Mouse (Mus musculus) testis, adult 2 months (tissue): ENCODE measurements at regions not wholly inside any gene's neighbourhood (a gene's known extent, or its start where the extent isn't known, plus 50 kb on each side); places are given as distances from the start of the nearest gene placed in this dataset.

Source experiments
- CTCF ChIP-seq: fragments of 200-500 bp; IDR thresholded peaks from 2 replicates; pipeline ENCODE4 v1.5.1; 2012; ENCODE audit warnings: low read depth, mild to moderate bottlenecking, inconsistent platforms, low read length, moderate library complexity; ENCODE audit not compliant: control insufficient read depth, insufficient read depth, insufficient replicate concordance
- POLR2A ChIP-seq: fragments of 200-500 bp; IDR thresholded peaks from 2 replicates; pipeline ENCODE4 v1.6.1; 2012; ENCODE audit warnings: low read depth, mild to moderate bottlenecking, inconsistent platforms, low read length, moderate library complexity; ENCODE audit not compliant: control insufficient read depth

GRCm38 (mm10) chr15:68401726-68402125 is 1901.0 kb upstream of the Lrrc6 start:
- TF ChIP-seq CTCF (no peak), POLR2A (no peak)
